Mouse (Mus musculus): ENCODE data around the gene Nrp2. TPM values are rescaled to one million over a fixed set of nuclear protein-coding genes. Genes with fewer than 3 reads are reported as not detected.

Gene Nrp2
- total RNA-seq, 1 experiment = 14.4 TPM

- Histone ChIP-seq H3K36me3 (ENCODE audit: control insufficient read depth, insufficient read depth, low read length, poor library complexity, severe bottlenecking) (no peaks in the 10 kb centered on the region), H3K27ac (ENCODE audit: insufficient read depth, low read depth, low read length, poor library complexity, severe bottlenecking) (no peak overlapping the region), H3K4me1 (ENCODE audit: control insufficient read depth in 2 of 2, insufficient read depth in 2 of 2, low read length in 2 of 2, poor library complexity in 1 of 2) (no peaks in the 10 kb centered on the region; a peak in 1 of 4 replicates), H3K9me3 (ENCODE audit: control insufficient read depth, insufficient read depth, low read depth, low read length) (no peaks in the 10 kb centered on the region), H3K4me3 (ENCODE audit: insufficient read depth in 1 of 2, low read depth in 1 of 2, low read length in 2 of 2, poor library complexity in 1 of 2, severe bottlenecking in 1 of 2) (no peak overlapping the region), H3K9ac (ENCODE audit: insufficient read depth, low read depth, low read length, poor library complexity, severe bottlenecking) (no peak overlapping the region)
- DNase-seq (ENCODE audit: low read depth, low spot score) = peak; percentile 87
- in situ Hi-C loops (cut with MboI; ENCODE audit: low sequenced_read_pairs in 2 of 2, unreplicated experiment in 2 of 2) = no loop called here
- TF ChIP-seq ZC3H11A (IDR thresholded peaks at IDR 0.05; ENCODE audit: borderline replicate concordance, low read depth, low read length) (peak; percentile 92), MAFK (IDR thresholded peaks at IDR 0.05; ENCODE audit: insufficient read depth, low read depth, low read length) (no peak)
Measured at GRCm38 (mm10) chr1:62701065-62701921, 1.8 kb upstream of the Nrp2 start.

- Histone ChIP-seq H3K9ac (ENCODE audit: insufficient read depth, low read depth, low read length, poor library complexity, severe bottlenecking) (peak overlapping the region; percentile 69), H3K27ac (ENCODE audit: insufficient read depth, low read depth, low read length, poor library complexity, severe bottlenecking) (no peak overlapping the region), H3K4me1 (ENCODE audit: control insufficient read depth in 2 of 2, insufficient read depth in 2 of 2, low read length in 2 of 2, poor library complexity in 1 of 2) (peaks cover 0 to 2% of the 10 kb centered on the region in 2 experiments; a peak in 1 of 4 replicates), H3K4me3 (ENCODE audit: insufficient read depth in 1 of 2, low read depth in 1 of 2, low read length in 2 of 2, poor library complexity in 1 of 2, severe bottlenecking in 1 of 2) (peak overlapping the region; percentile 67 to 82), H3K36me3 (ENCODE audit: control insufficient read depth, insufficient read depth, low read length, poor library complexity, severe bottlenecking) (no peaks in the 10 kb centered on the region), H3K9me3 (ENCODE audit: control insufficient read depth, insufficient read depth, low read depth, low read length) (no peaks in the 10 kb centered on the region)
- TF ChIP-seq HCFC1 (IDR thresholded peaks at IDR 0.05; ENCODE audit: borderline replicate concordance, insufficient read depth, low read length) = peak; percentile 31; the same call in 1 of the 2 replicates
- no peak for TF ChIP-seq ZNF384 (IDR thresholded peaks at IDR 0.05; ENCODE audit: low read depth, low read length)
- no peak for TF ChIP-seq ZC3H11A (IDR thresholded peaks at IDR 0.05; ENCODE audit: borderline replicate concordance, low read depth, low read length)
- TF ChIP-seq CHD2 (IDR thresholded peaks at IDR 0.05; ENCODE audit: low read depth, low read length) = no peak
- TF ChIP-seq MAFK (IDR thresholded peaks at IDR 0.05; ENCODE audit: insufficient read depth, low read depth, low read length) = no peak
- in situ Hi-C loops (cut with MboI; ENCODE audit: low sequenced_read_pairs in 2 of 2, unreplicated experiment in 2 of 2) = no loop called here
- no peak for DNase-seq (ENCODE audit: low read depth, low spot score)
Measured at GRCm38 (mm10) chr1:62702743-62703142, 342 bp upstream of the Nrp2 start.

- DNase-seq (ENCODE audit: low read depth, low spot score) = no peak
- Histone ChIP-seq H3K9me3 (ENCODE audit: control insufficient read depth, insufficient read depth, low read depth, low read length) (no peaks in the 10 kb centered on the region), H3K36me3 (ENCODE audit: control insufficient read depth, insufficient read depth, low read length, poor library complexity, severe bottlenecking) (no peaks in the 10 kb centered on the region), H3K4me3 (ENCODE audit: insufficient read depth in 1 of 2, low read depth in 1 of 2, low read length in 2 of 2, poor library complexity in 1 of 2, severe bottlenecking in 1 of 2) (no peak overlapping the region; a peak in 1 of 4 replicates), H3K9ac (ENCODE audit: insufficient read depth, low read depth, low read length, poor library complexity, severe bottlenecking) (no peak overlapping the region), H3K4me1 (ENCODE audit: control insufficient read depth in 2 of 2, insufficient read depth in 2 of 2, low read length in 2 of 2, poor library complexity in 1 of 2) (peaks cover 0 to 15% of the 10 kb centered on the region in 2 experiments; a peak in 2 of 4 replicates), H3K27ac (ENCODE audit: insufficient read depth, low read depth, low read length, poor library complexity, severe bottlenecking) (no peak overlapping the region)
- in situ Hi-C loops (cut with MboI; ENCODE audit: low sequenced_read_pairs in 2 of 2, unreplicated experiment in 2 of 2) = no loop called here
- TF ChIP-seq CHD2 (IDR thresholded peaks at IDR 0.05; ENCODE audit: low read depth, low read length) = no peak
- no peak for TF ChIP-seq HCFC1 (IDR thresholded peaks at IDR 0.05; ENCODE audit: borderline replicate concordance, insufficient read depth, low read length)
- no peak for TF ChIP-seq ZC3H11A (IDR thresholded peaks at IDR 0.05; ENCODE audit: borderline replicate concordance, low read depth, low read length)
- TF ChIP-seq MAFK (IDR thresholded peaks at IDR 0.05; ENCODE audit: insufficient read depth, low read depth, low read length) = no peak
- no peak for TF ChIP-seq ZNF384 (IDR thresholded peaks at IDR 0.05; ENCODE audit: low read depth, low read length)
Measured at GRCm38 (mm10) chr1:62704117-62704888, 1.2 kb downstream of the Nrp2 start.

- Histone ChIP-seq H3K9me3 (ENCODE audit: control insufficient read depth, insufficient read depth, low read depth, low read length) (no peaks in the 10 kb centered on the region), H3K27ac (ENCODE audit: insufficient read depth, low read depth, low read length, poor library complexity, severe bottlenecking) (no peak overlapping the region), H3K9ac (ENCODE audit: insufficient read depth, low read depth, low read length, poor library complexity, severe bottlenecking) (no peak overlapping the region), H3K4me1 (ENCODE audit: control insufficient read depth in 2 of 2, insufficient read depth in 2 of 2, low read length in 2 of 2, poor library complexity in 1 of 2) (peaks cover 0 to 15% of the 10 kb centered on the region in 2 experiments; a peak in 2 of 4 replicates), H3K36me3 (ENCODE audit: control insufficient read depth, insufficient read depth, low read length, poor library complexity, severe bottlenecking) (no peaks in the 10 kb centered on the region), H3K4me3 (ENCODE audit: insufficient read depth in 1 of 2, low read depth in 1 of 2, low read length in 2 of 2, poor library complexity in 1 of 2, severe bottlenecking in 1 of 2) (no peak overlapping the region)
- DNase-seq (ENCODE audit: low read depth, low spot score) = no peak
- no peak for TF ChIP-seq ZNF384 (IDR thresholded peaks at IDR 0.05; ENCODE audit: low read depth, low read length)
- no peak for TF ChIP-seq ZC3H11A (IDR thresholded peaks at IDR 0.05; ENCODE audit: borderline replicate concordance, low read depth, low read length)
- no peak for TF ChIP-seq CHD2 (IDR thresholded peaks at IDR 0.05; ENCODE audit: low read depth, low read length)
- in situ Hi-C loops (cut with MboI; ENCODE audit: low sequenced_read_pairs in 2 of 2, unreplicated experiment in 2 of 2) = no loop called here
Measured at GRCm38 (mm10) chr1:62704889-62705516, 1.9 kb downstream of the Nrp2 start.
